Mouse (Mus musculus) liver, embryonic 14.5 days (tissue): ENCODE data around the gene Rab5b.

Source experiments
- CTCF ChIP-seq: IDR thresholded peaks from 2 replicates; pipeline ENCODE4 v1.5.1; 2016; ENCODE audit warnings: antibody characterized with exemption, low read depth, control low read depth
- EP300 ChIP-seq: IDR thresholded peaks from 2 replicates; pipeline ENCODE4 v1.6.1; 2016; ENCODE audit warnings: antibody characterized with exemption, low read depth

DNA sequence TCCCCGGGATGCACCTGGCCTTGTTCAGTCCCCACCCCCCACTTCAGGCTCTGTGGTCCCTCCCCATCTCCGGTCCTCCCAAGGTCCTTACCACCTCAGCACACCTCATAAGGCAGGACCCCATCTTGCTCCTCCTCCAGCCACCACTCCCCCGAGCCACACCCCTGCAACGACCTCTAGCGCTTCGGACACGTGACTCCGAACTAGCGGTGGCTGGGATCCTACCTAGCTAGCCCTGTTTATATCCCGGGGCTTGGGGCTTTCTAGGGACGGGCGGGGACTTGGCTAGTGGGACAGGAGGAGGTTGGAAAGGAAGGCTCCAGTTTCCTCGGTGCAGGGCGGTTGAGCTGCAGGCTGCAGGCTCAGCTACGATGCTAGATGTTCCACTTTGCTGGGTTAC, 41.4 kb upstream of the Rab5b start:
- TF ChIP-seq CTCF (no peak), EP300 (no peak)
